In genomic region chr5:66532827-66533226, GRCm38 (mm10) we compare ENCODE assay signal across 11 mouse cellular contexts.
DNase-seq lines count a peak whose midpoint lies in the region; ATAC-seq lines count a peak whose summit lies in the region.
"Had no signal": no experiment of that assay in that cellular context is flagged by ENCODE, and none has a peak within 500 bp of the region (broad histone marks: within the 10 kb centered on the region; RNA-seq: fewer than 3 reads in every experiment).

No protein-coding gene starts in this region.

- no peaks in the 10 kb centered on the region for H3K36me3 ChIP-seq in embryonic facial prominence, embryonic 12.5 days
- no peaks in the 10 kb centered on the region for H3K36me3 ChIP-seq in embryonic facial prominence, embryonic 10.5 days (replicated peaks)
- H3K36me3 ChIP-seq: midbrain, embryonic 12.5 days; stomach, embryonic 15.5 days had no signal

- ATAC-seq in embryonic facial prominence, embryonic 12.5 days (ENCODE audit: insufficient number of reproducible peaks, insufficient read depth, low FRiP score, low TSS enrichment), result no peak
- ATAC-seq in erythroblast, adult 5-6 weeks (replicated peaks; ENCODE audit: low FRiP score, poor library complexity, severe bottlenecking), result no peak

- H3K27me3 ChIP-seq in embryonic facial prominence, embryonic 12.5 days, result no peaks in the 10 kb centered on the region
- no peaks in the 10 kb centered on the region for H3K27me3 ChIP-seq in embryonic facial prominence, embryonic 10.5 days (replicated peaks; ENCODE audit: low read depth, poor library complexity, severe bottlenecking)
- H3K27me3 ChIP-seq: midbrain, embryonic 12.5 days; stomach, embryonic 15.5 days had no signal

- WGBS in embryonic facial prominence, embryonic 12.5 days, result 80% methylated on average over 6 of the region's 6 CpGs
- WGBS in embryonic facial prominence, embryonic 10.5 days, result 90% methylated on average over 6 of the region's 6 CpGs

- H3K4me3 ChIP-seq in embryonic facial prominence, embryonic 12.5 days, result no peak overlapping the region
- no peak overlapping the region for H3K4me3 ChIP-seq in embryonic facial prominence, embryonic 10.5 days
- H3K4me3 ChIP-seq: midbrain, embryonic 12.5 days; stomach, embryonic 15.5 days had no signal

- no peaks in the 10 kb centered on the region for H3K9me3 ChIP-seq in embryonic facial prominence, embryonic 12.5 days
- H3K9me3 ChIP-seq in embryonic facial prominence, embryonic 10.5 days, result no peaks in the 10 kb centered on the region
- H3K9me3 ChIP-seq: midbrain, embryonic 12.5 days; stomach, embryonic 15.5 days had no signal

- H3K9ac ChIP-seq in embryonic facial prominence, embryonic 12.5 days, result no peak overlapping the region
- H3K9ac ChIP-seq: midbrain, embryonic 12.5 days; stomach, embryonic 15.5 days had no signal

- H3K4me1 ChIP-seq in embryonic facial prominence, embryonic 12.5 days, result peaks cover 68% of the 10 kb centered on the region
- H3K4me1 ChIP-seq in embryonic facial prominence, embryonic 10.5 days, result peaks cover 74% of the 10 kb centered on the region

- H3K27ac ChIP-seq in embryonic facial prominence, embryonic 12.5 days, result peak overlapping the region; percentile 26; the same call in 1 of the 2 replicates
- H3K27ac ChIP-seq in embryonic facial prominence, embryonic 10.5 days (replicated peaks), result no peak overlapping the region
- H3K27ac ChIP-seq: midbrain, embryonic 12.5 days; stomach, embryonic 15.5 days had no signal

- intact Hi-C loops in left cerebral cortex, postnatal 4 days (cut with DNase I), result no loop called here
- intact Hi-C loops in left cerebral cortex, postnatal 25 days (cut with DNase I), result no loop called here

- H3K4me2 ChIP-seq in embryonic facial prominence, embryonic 12.5 days (replicated peaks), result no peak overlapping the region
- H3K4me2 ChIP-seq: midbrain, embryonic 12.5 days; stomach, embryonic 15.5 days had no signal

- no peak for DNase-seq in embryonic facial prominence, embryonic 10.5 days (ENCODE audit: low spot score)
- peak; percentile 23 for DNase-seq in left cerebral cortex, postnatal 4 days
- DNase-seq in left cerebral cortex, postnatal 25 days (ENCODE audit: low spot score in 2 of 2), result no peak
- peak; percentile 58 to 61 for DNase-seq in cerebellum, postnatal 36 days
- DNase-seq in lung, postnatal 14 days, result peak; percentile 36
- no peak for DNase-seq in thymus, postnatal 10 days (ENCODE audit: low spot score in 2 of 2)
- DNase-seq: B cell, adult 2 months had no signal

Comparison
In these comparisons a context has a peak if more than half of its experiments do, and no peak if none do; other contexts are left out.
1. DNase-seq: peak in left cerebral cortex, postnatal 4 days (single experiment), cerebellum, postnatal 36 days (2 of 2) and lung, postnatal 14 days (single experiment); none in embryonic facial prominence, embryonic 10.5 days (single experiment), left cerebral cortex, postnatal 25 days (0 of 2) and thymus, postnatal 10 days (0 of 2).